Comparison of ENCODE assay signal across 8 mouse cellular contexts in genomic region chr19:9898339-9899066, GRCm38 (mm10). TPM values are rescaled to one million over a fixed set of nuclear protein-coding genes. Genes with fewer than 3 reads are reported as not detected.
DNase-seq lines count a peak whose midpoint lies in the region; ATAC-seq and TF ChIP-seq lines count a peak whose summit lies in the region.

No protein-coding gene starts in this region.

- H3K4me1 ChIP-seq in kidney, embryonic 14.5 days (ENCODE audit: control insufficient read depth, insufficient read depth, low read length), result peaks cover 17% of the 10 kb centered on the region; the same call in 1 of the 2 replicates
- peaks cover 21% of the 10 kb centered on the region for H3K4me1 ChIP-seq in heart, embryonic 11.5 days (ENCODE audit: control insufficient read depth, insufficient read depth, low read length)
- peaks cover 23% of the 10 kb centered on the region for H3K4me1 ChIP-seq in limb, embryonic 14.5 days (ENCODE audit: control insufficient read depth, insufficient read depth, low read length)
- H3K4me1 ChIP-seq in midbrain, embryonic 16.5 days (ENCODE audit: control insufficient read depth, insufficient read depth, low read length), result peaks cover 16% of the 10 kb centered on the region

- WGBS in kidney, embryonic 14.5 days, result 10% methylated on average over 17 of the region's 17 CpGs
- WGBS in heart, embryonic 11.5 days (ENCODE audit: insufficient replicate concordance), result 10% methylated on average over 17 of the region's 17 CpGs
- 11% methylated on average over 17 of the region's 17 CpGs for WGBS in limb, embryonic 14.5 days
- 12% methylated on average over 17 of the region's 17 CpGs for WGBS in midbrain, embryonic 16.5 days

- peaks cover 19% of the 10 kb centered on the region for H3K36me3 ChIP-seq in kidney, embryonic 14.5 days (ENCODE audit: control insufficient read depth, insufficient read depth, low read length)
- H3K36me3 ChIP-seq in heart, embryonic 11.5 days (ENCODE audit: control insufficient read depth, insufficient read depth, low read length), result peaks cover 9% of the 10 kb centered on the region
- H3K36me3 ChIP-seq in limb, embryonic 14.5 days (ENCODE audit: control insufficient read depth, insufficient read depth, low read length), result peaks cover 22% of the 10 kb centered on the region
- H3K36me3 ChIP-seq in midbrain, embryonic 16.5 days (ENCODE audit: control insufficient read depth, insufficient read depth, low read length), result 0 out of 2 replicates have a peak, but pooled peaks cover 3% of the 10 kb centered on the region

- peak overlapping the region; percentile 89 for H3K4me3 ChIP-seq in kidney, embryonic 14.5 days (ENCODE audit: low read length)
- peak overlapping the region; percentile 95 for H3K4me3 ChIP-seq in heart, embryonic 11.5 days (ENCODE audit: low read depth, low read length)
- peak overlapping the region; percentile 89 for H3K4me3 ChIP-seq in limb, embryonic 14.5 days (replicated peaks; ENCODE audit: low read length)
- H3K4me3 ChIP-seq in midbrain, embryonic 16.5 days (ENCODE audit: low read depth, low read length), result peak overlapping the region; percentile 88

- TF ChIP-seq POLR2A in limb, embryonic 14.5 days (IDR thresholded peaks at IDR 0.05; ENCODE audit: borderline replicate concordance, extremely low read depth, insufficient read depth, insufficient read length), result no peak

- no peak for DNase-seq in kidney, adult 11 months
- DNase-seq in adrenal gland, postnatal 36 days, result peak; percentile 38 to 44
- DNase-seq in limb, embryonic 14.5 days (ENCODE audit: low spot score), result no peak
- DNase-seq in urinary bladder, postnatal 4 days (ENCODE audit: low spot score in 2 of 2), result no peak
- no peak for DNase-seq in right cerebral cortex, postnatal 4 days

- no peak for ATAC-seq in kidney, embryonic 14.5 days (ENCODE audit: low FRiP score, low TSS enrichment)
- no peak for ATAC-seq in heart, embryonic 11.5 days (replicated peaks; ENCODE audit: insufficient number of reproducible peaks, low FRiP score, low TSS enrichment)
- ATAC-seq in limb, embryonic 14.5 days (ENCODE audit: low FRiP score, low read depth), result no peak
- no peak for ATAC-seq in midbrain, embryonic 16.5 days

- no peaks in the 10 kb centered on the region for H3K9me3 ChIP-seq in kidney, embryonic 14.5 days (ENCODE audit: control insufficient read depth, low read length)
- no peaks in the 10 kb centered on the region for H3K9me3 ChIP-seq in heart, embryonic 11.5 days (replicated peaks; ENCODE audit: control insufficient read depth, low read length)
- no peaks in the 10 kb centered on the region for H3K9me3 ChIP-seq in limb, embryonic 14.5 days (ENCODE audit: control insufficient read depth, low read length)
- no peaks in the 10 kb centered on the region for H3K9me3 ChIP-seq in midbrain, embryonic 16.5 days (replicated peaks; ENCODE audit: control insufficient read depth, low read length, poor library complexity, severe bottlenecking)

- peak overlapping the region; percentile 87 for H3K9ac ChIP-seq in kidney, embryonic 14.5 days (ENCODE audit: low read depth, low read length)
- H3K9ac ChIP-seq in heart, embryonic 11.5 days (ENCODE audit: low read depth, low read length), result peak overlapping the region; percentile 91
- peak overlapping the region; percentile 83 for H3K9ac ChIP-seq in limb, embryonic 14.5 days (ENCODE audit: low read depth, low read length, severe bottlenecking)
- H3K9ac ChIP-seq in midbrain, embryonic 16.5 days (ENCODE audit: low read depth, low read length), result peak overlapping the region; percentile 68

- H3K27ac ChIP-seq in kidney, embryonic 14.5 days (ENCODE audit: low read depth, low read length), result peak overlapping the region; percentile 80; the same call in 1 of the 2 replicates
- peak overlapping the region; percentile 87 for H3K27ac ChIP-seq in heart, embryonic 11.5 days (ENCODE audit: low read depth, low read length)
- H3K27ac ChIP-seq in limb, embryonic 14.5 days (replicated peaks; ENCODE audit: low read depth, low read length), result peak overlapping the region; percentile 86; the same call in 1 of the 2 replicates
- no peak overlapping the region for H3K27ac ChIP-seq in midbrain, embryonic 16.5 days (ENCODE audit: low read length)

- H3K27me3 ChIP-seq in kidney, embryonic 14.5 days (ENCODE audit: control insufficient read depth, insufficient read depth, low read length), result no peaks in the 10 kb centered on the region
- no peaks in the 10 kb centered on the region for H3K27me3 ChIP-seq in heart, embryonic 11.5 days (ENCODE audit: control insufficient read depth, insufficient read depth, low read length)
- H3K27me3 ChIP-seq in limb, embryonic 14.5 days (ENCODE audit: control insufficient read depth, insufficient read depth, low read length), result no peaks in the 10 kb centered on the region
- no peaks in the 10 kb centered on the region for H3K27me3 ChIP-seq in midbrain, embryonic 16.5 days (ENCODE audit: control insufficient read depth, insufficient read depth, low read depth, low read length)

- peak overlapping the region; percentile 76 for H3K4me2 ChIP-seq in kidney, embryonic 14.5 days (replicated peaks; ENCODE audit: low read depth, low read length)
- peak overlapping the region; percentile 83 for H3K4me2 ChIP-seq in heart, embryonic 11.5 days
- peak overlapping the region; percentile 73 for H3K4me2 ChIP-seq in limb, embryonic 14.5 days (replicated peaks; ENCODE audit: low read depth, low read length, severe bottlenecking)
- peak overlapping the region; percentile 97 for H3K4me2 ChIP-seq in midbrain, embryonic 16.5 days (ENCODE audit: low read length)

RNA-seq across cellular contexts. Expression of gene Incenp, which starts 0.8 kb away (rescaled TPM):
- polyA plus RNA-seq in kidney, embryonic 14.5 days (2014; fragmentation: Nextera tagmentation; extraction: Ambion mirVana), result 104 and 112 TPM in 2 replicates
- total RNA-seq in adrenal gland, postnatal 36 days (2021), result 10 to 100 TPM; 12.8 to 18.7 TPM
- 62.6 and 67.2 TPM in 2 replicates for polyA plus RNA-seq in heart, embryonic 11.5 days (2014; fragmentation: Nextera tagmentation; extraction: Ambion mirVana)
- 52.7 and 60.2 TPM in 2 replicates for polyA plus RNA-seq in limb, embryonic 14.5 days (2012; rRNA removed)
- polyA plus RNA-seq in limb, embryonic 14.5 days (2014; fragmentation: Nextera tagmentation; extraction: Ambion mirVana), result 69.1 and 82.9 TPM in 2 replicates
- polyA plus RNA-seq in midbrain, embryonic 16.5 days (2015; fragmentation: Nextera tagmentation; extraction: Ambion mirVana), result 20.0 and 22.1 TPM in 2 replicates

RNA-seq across cellular contexts. Expression of gene Scgb2a2, which starts 51.1 kb away (rescaled TPM):
- not detected in 2 replicates for polyA plus RNA-seq in kidney, embryonic 14.5 days (2014; fragmentation: Nextera tagmentation; extraction: Ambion mirVana)
- not detected for total RNA-seq in adrenal gland, postnatal 36 days (2021)
- not detected in 2 replicates for polyA plus RNA-seq in heart, embryonic 11.5 days (2014; fragmentation: Nextera tagmentation; extraction: Ambion mirVana)
- not detected in 2 replicates for polyA plus RNA-seq in limb, embryonic 14.5 days (2012; rRNA removed)
- polyA plus RNA-seq in limb, embryonic 14.5 days (2014; fragmentation: Nextera tagmentation; extraction: Ambion mirVana), result not detected in 2 replicates
- not detected in 2 replicates for polyA plus RNA-seq in midbrain, embryonic 16.5 days (2015; fragmentation: Nextera tagmentation; extraction: Ambion mirVana)

Comparison
In these comparisons a context has a peak if more than half of its experiments do, and no peak if none do; other contexts are left out.
1. DNase-seq: peak in adrenal gland, postnatal 36 days (2 of 2); none in kidney, adult 11 months (single experiment), limb, embryonic 14.5 days (single experiment), urinary bladder, postnatal 4 days (0 of 2) and right cerebral cortex, postnatal 4 days (single experiment).
2. Peak in every context shown above with its lines, with median percentiles within 50 percentile points of each other: H3K4me2 ChIP-seq, H3K4me3 ChIP-seq and H3K9ac ChIP-seq.